Mouse (Mus musculus): ENCODE results near the gene Uhrf1bp1.

Uhrf1bp1 gene

DNA sequence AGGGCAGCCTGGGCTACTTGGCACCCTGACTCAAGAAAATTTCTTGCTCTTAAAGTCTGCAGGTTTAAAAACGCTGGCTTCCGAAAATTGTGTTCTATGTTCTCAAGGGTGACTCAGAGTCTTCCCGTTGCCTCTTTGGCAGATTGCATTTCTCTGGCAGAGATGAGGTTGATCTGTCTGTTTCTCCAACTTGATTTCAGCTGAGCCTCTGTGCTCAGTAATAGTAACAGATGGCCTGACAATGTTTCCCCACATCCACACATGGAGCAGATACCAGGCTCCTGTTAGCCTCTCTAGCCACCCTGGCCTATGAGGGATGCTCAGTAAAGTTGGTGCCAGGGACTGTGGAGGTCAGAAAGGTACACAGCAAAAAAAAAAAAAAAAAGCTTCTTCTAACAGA, 15.6 kb downstream of the Uhrf1bp1 start:
- Histone ChIP-seq H3K27me3 (ENCODE audit: control insufficient read depth, insufficient read depth, low read length, poor library complexity, severe bottlenecking) (no peaks in the 10 kb centered on the region), H3K36me3 (ENCODE audit: control insufficient read depth, insufficient read depth, low read length, poor library complexity, severe bottlenecking) (no peaks in the 10 kb centered on the region)
- DNase-seq (ENCODE audit: low read depth, low spot score), result no peak

DNA sequence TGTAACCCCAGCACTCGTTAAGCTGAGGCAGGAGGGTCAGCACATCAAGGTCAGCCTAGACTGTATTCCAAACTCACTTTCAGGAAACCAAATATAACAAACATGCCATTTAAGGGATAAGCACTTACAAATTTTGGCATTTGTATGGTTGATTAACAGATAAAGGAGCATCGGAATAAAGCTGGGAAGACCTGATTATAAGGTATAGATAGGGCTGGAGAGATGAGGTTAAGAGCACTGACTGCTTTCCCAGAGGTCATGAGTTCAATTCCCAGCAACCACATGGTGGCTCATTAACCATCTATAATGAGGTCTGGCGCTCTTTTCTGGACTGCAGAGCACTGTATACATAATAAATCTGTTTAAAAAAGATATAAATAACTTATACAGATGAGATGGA, 17.3 kb downstream of the Uhrf1bp1 start:
- Histone ChIP-seq H3K27me3 (ENCODE audit: control insufficient read depth, insufficient read depth, low read length, poor library complexity, severe bottlenecking) (no peaks in the 10 kb centered on the region), H3K36me3 (ENCODE audit: control insufficient read depth, insufficient read depth, low read length, poor library complexity, severe bottlenecking) (no peaks in the 10 kb centered on the region)
- DNase-seq (ENCODE audit: low read depth, low spot score), result no peak

DNA sequence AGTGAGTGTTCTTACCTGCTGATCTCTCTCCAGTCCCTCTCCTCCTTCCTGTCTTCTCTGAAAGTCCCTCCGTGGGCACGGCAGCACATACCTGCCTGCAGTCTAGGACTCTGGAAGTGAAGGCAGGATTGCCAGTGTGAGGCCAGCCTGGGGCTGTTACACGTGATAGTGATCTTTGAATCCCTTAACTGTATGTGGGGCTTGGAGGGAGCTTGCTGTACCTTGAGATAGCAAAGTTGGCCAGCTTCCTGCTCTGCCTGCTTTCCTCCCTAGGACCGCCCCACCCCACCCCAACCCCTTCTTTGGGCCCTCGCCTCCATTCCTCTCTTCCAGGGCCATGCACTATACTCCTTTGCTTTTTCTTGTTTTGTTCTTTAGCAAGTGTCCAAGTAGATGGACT, 18.3 kb downstream of the Uhrf1bp1 start:
- DNase-seq (ENCODE audit: low read depth, low spot score), result no peak
- Histone ChIP-seq H3K36me3 (ENCODE audit: control insufficient read depth, insufficient read depth, low read length, poor library complexity, severe bottlenecking) (no peaks in the 10 kb centered on the region), H3K27me3 (ENCODE audit: control insufficient read depth, insufficient read depth, low read length, poor library complexity, severe bottlenecking) (no peaks in the 10 kb centered on the region)

DNA sequence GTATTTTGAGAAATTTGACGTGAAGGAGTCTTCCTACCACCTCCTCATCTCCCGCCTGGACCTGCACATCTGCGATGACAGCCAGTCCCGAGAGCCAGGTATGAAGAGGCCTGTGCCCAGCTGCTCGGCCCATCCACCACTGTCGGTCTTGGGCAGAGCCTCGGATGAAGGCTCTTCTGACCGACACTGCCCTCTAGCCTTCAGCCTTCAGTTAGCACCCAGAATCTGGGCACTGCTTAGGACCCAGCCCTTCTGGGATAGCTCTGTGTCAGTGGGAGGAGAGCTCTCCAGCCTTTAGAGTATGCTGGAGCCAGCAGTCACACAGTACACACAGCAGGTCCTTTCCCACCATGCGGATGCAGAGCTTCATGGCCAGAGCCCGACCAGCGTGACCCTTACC, 25.3 kb downstream of the Uhrf1bp1 start:
- Histone ChIP-seq H3K27me3 (ENCODE audit: control insufficient read depth, insufficient read depth, low read length, poor library complexity, severe bottlenecking) (no peaks in the 10 kb centered on the region), H3K36me3 (ENCODE audit: control insufficient read depth, insufficient read depth, low read length, poor library complexity, severe bottlenecking) (no peaks in the 10 kb centered on the region)
- no peak for DNase-seq (ENCODE audit: low read depth, low spot score)

DNA sequence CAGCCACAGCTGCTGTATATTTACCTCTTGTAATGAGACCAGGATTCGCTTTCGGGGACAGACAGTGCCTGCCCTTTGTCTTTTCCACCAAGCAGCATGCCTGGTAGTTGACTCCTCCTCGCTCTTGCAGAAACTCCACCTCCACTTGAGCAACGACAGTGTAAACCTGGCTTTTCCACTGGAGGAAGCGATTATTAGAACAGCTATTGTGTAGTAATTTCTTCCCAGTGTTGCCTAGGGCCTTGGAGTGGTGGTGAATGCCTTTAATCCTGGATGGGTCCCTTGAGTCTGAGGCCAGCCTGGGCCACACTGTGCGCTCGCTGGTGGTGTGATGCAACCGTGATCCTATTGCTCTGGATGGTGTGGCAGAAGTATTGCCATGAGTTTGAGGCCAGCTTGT, 26.9 kb downstream of the Uhrf1bp1 start:
- DNase-seq (ENCODE audit: low read depth, low spot score), result no peak
- H3K36me3 ChIP-seq (ENCODE audit: control insufficient read depth, insufficient read depth, low read length, poor library complexity, severe bottlenecking), result no peaks in the 10 kb centered on the region
- H3K27me3 ChIP-seq (ENCODE audit: control insufficient read depth, insufficient read depth, low read length, poor library complexity, severe bottlenecking), result no peaks in the 10 kb centered on the region; the same call in 1 of the 2 replicates

DNA sequence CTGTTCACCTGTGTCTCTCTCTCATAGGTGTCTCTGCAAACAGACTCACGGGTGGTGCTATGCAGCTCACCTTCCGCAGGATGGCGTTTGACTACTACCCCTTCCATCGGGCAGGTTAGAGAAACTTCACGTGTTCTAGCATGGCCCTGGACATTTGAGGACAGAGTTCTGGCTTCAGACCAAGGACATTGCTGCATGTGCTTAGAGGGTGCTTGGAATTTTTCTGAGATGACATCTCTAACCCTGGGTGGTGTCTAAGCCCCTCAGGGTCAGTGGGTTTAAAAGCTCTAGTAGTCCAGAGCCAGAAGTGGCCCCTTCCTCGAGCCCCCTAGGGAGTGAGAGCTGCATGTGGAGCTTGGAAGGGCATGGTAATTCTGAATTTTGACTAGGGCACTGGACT, 27.8 kb downstream of the Uhrf1bp1 start:
- Histone ChIP-seq H3K27me3 (ENCODE audit: control insufficient read depth, insufficient read depth, low read length, poor library complexity, severe bottlenecking) (no peaks in the 10 kb centered on the region; the same call in 1 of the 2 replicates), H3K36me3 (ENCODE audit: control insufficient read depth, insufficient read depth, low read length, poor library complexity, severe bottlenecking) (no peaks in the 10 kb centered on the region)
- no peak for DNase-seq (ENCODE audit: low read depth, low spot score)

DNA sequence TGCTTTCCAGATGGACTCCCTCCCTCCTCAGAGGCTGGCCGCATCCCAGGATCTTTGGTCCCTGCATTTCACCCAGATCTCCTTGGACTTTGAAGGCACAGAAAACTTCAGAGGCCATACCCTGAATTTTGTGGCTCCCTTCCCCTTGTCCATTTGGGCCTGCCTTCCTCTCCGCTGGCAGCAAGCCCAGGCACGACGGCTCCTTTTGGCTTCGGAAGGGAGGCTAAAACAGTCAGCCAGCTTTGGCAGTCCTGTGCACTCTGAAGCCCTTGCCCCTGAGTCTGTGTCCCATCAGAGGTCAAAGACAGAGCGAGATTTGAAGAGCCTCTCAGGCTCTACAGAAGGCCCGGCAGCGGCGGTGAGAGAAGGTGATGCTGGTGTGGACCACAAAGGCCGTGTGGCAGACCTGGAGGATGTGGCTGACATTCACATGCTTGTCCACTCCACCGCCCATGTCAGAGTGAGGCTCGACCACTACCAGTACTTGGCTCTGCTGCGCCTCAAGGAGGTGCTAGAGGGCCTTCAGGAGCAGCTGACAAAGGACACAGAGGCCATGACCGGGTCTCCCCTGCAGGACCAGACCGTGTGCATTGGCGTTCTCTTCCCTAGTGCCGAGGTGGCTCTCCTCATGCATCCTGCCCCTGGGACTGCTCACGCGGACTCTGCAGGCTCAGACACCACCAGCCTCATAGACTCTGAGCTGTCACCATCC, 30.4 kb downstream of the Uhrf1bp1 start:
- H3K36me3 ChIP-seq (ENCODE audit: control insufficient read depth, insufficient read depth, low read length, poor library complexity, severe bottlenecking), result no peaks in the 10 kb centered on the region
- DNase-seq (ENCODE audit: low read depth, low spot score), result no peak

DNA sequence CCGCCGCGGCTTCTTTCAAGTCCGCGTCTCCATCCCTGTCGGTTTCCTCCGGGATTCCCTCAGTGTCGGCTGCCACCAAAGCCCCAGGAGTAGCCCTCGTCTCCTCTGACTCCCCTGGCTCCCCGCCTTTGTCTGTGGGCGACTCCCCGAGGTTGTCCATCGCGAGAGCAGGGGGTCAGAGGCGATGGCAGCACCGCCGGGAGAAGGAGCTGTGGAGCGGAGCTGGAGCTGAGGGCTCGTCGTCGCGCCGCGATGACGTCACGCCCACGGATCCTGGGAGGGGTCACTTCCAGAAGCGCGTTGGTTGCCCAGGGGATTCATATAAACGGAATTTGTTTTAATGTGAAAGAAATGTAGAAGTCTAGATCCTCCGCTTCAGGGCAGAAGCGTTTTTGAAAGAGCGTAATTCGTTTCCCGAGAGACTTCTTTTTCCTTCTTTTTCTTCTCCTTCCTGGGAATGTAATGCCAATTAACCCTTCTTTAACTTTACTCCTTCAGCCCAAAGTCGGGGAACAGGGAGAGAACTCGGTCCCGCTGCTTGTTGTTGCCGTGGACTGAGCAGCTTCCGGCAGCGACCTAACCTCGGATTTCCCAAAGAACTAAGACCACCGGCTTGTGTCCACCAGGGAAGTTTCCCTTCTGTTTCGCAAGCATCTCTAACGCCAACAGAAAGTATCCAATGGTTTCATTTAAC, 51.4 kb downstream of the Uhrf1bp1 start:
- peak; percentile 90 for DNase-seq (ENCODE audit: low read depth, low spot score)
- Histone ChIP-seq H3K36me3 (ENCODE audit: control insufficient read depth, insufficient read depth, low read length, poor library complexity, severe bottlenecking) (peaks cover 4% of the 10 kb centered on the region; the same call in 1 of the 2 replicates), H3K27me3 (ENCODE audit: control insufficient read depth, insufficient read depth, low read length, poor library complexity, severe bottlenecking) (no peaks in the 10 kb centered on the region)

More for the DNA sequence above, 30.4 kb downstream of the Uhrf1bp1 start:
- H3K27me3 ChIP-seq (ENCODE audit: control insufficient read depth, insufficient read depth, low read length, poor library complexity, severe bottlenecking), result no peaks in the 10 kb centered on the region; the same call in 1 of the 2 replicates

DNA sequence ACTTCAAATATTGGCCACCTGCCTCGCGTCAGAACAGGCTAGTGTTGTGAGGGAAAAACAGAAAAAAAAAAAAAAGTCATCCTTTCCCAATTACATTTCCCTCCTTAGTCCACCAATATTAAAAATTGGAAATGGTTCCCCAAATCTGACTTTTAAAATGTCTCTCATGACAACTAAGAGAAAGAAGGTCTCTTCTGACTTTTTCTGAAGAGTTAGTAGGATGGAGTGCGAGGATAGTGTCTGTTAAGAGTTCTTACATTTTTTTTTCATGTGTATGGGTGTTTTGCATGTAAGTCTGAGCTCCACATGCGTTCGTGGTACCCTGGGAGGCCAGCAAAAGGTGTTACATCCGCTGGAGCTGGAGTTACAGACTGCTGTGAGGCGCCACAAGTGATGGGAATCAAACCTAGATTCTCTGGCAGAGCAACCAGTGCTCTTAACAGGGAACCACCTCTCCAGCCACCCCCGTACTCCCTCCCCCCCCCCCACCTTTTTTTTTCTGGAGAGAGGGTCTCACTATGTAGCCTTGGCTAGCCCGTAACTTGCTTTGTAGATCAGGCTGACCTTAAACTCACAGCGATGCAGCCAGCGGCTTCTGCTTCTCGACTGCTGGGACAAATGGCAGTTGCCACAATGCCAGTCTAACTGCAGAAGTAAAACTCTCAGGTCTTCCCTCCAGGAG, 52.1 kb downstream of the Uhrf1bp1 start:
- DNase-seq (ENCODE audit: low read depth, low spot score), result peak; percentile 75
- Histone ChIP-seq H3K27me3 (ENCODE audit: control insufficient read depth, insufficient read depth, low read length, poor library complexity, severe bottlenecking) (no peaks in the 10 kb centered on the region), H3K36me3 (ENCODE audit: control insufficient read depth, insufficient read depth, low read length, poor library complexity, severe bottlenecking) (peaks cover 2% of the 10 kb centered on the region; the same call in 1 of the 2 replicates)

DNA sequence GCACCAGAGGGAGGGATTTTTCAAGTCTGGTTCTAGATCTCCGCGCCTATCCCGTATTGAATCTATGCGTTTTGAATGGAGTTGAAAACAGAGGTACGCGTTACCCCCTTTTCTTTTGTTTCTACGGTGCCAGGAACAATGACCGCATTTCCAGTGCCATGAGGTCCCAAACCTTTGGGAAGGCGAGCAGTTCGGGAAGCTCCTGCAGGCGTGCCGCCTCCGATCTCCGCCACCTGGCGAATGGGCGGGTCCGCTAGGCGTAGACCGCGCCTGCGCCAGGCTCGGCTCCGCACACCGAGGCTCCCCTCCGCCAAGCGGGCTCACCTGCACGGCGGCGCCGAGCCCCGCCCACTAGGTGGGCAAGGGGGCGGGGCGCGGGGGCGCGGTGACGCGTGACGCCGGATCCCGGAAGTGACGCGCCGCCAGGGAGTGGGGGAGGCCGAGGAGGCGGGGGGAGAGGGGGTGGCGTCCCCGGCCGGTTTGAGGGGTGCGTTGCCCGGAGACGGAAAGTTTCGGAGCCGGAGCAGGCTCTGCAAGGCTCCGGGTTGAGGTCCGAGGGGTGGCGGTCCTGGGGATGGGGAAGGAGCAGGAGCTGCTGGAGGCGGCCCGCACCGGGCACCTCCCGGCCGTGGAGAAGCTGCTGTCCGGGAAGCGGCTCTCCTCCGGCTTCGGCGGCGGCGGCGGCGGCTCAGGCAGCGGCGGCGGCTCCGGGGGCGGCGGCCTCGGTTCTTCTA, 52.8 kb downstream of the Uhrf1bp1 start, which contains the start of gene Anks1:
Gene Anks1, plus strand, starts transcription at position 419 of the 734 bp plus-strand sequence.
- no peaks in the 10 kb centered on the region for H3K36me3 ChIP-seq (ENCODE audit: control insufficient read depth, insufficient read depth, low read length, poor library complexity, severe bottlenecking)
- DNase-seq (ENCODE audit: low read depth, low spot score), result peak; percentile 91
- no peaks in the 10 kb centered on the region for H3K27me3 ChIP-seq (ENCODE audit: control insufficient read depth, insufficient read depth, low read length, poor library complexity, severe bottlenecking)

DNA sequence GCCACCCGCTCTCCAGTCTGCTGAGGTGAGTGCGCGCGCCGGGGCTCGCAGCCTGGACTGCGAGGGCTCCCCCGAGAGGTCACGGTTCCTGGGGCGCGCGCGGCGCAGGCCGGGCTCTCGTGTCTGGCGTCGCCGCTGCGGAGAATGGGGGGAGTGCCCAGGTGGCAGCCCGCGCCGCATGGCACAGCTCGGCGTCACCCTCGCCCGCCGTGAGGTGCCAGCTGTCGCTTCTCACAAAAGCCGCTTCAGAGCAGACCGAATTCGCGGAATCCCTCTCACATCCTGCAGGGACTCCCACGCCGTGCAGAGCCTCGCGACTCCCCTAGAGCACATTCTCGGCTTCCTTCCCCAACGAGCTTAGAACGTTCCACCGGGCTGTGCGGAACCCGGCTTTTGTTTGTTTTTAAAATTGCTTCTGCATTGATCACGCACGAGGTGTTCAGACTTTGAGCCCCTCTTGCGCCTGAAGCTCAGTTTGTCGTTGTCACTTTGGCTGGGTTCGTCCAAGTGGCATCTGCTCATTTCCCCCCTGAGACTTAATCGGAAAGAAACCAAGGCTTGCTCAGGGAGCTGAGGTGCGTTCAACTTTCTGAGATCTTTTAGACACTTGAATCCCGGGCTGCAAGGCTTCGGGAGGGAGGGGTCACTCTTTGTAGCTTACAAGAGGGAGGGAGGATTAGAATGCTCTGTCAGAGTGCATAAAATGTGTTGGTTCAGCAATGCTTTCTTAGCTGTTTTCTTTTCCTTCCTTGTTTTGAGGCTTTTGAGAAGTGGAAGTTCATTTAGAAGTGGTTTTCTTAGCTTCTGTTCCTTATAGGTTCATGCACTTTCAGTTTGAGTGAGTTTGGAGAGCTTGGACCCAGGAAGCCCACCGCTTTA, 53.6 kb downstream of the Uhrf1bp1 start, which contains the start of gene Taf11:
Gene Taf11, minus strand, starts transcription at position 223 of the 879 bp plus-strand sequence.
- peak; percentile 65 for DNase-seq (ENCODE audit: low read depth, low spot score)
- Histone ChIP-seq H3K36me3 (ENCODE audit: control insufficient read depth, insufficient read depth, low read length, poor library complexity, severe bottlenecking) (no peaks in the 10 kb centered on the region), H3K27me3 (ENCODE audit: control insufficient read depth, insufficient read depth, low read length, poor library complexity, severe bottlenecking) (no peaks in the 10 kb centered on the region)

DNA sequence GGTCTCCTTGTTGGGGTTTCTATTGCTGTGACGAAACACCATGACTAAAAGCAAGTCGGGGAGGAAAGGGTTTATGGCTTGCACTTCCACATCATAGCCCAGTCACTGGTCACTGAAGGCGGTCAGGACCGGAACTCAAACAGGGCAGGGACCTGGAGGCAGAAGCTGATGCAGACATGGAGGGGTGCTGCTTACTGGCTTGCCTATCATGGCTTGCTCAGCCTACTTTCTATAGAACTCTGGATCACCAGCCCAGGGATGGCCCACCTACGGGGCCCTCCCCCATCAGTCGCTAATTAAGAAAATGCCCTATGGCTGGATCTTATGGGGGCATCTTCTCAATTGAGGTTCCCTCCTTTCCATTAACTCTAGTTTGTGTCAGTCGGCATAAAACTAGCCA, 55.1 kb downstream of the Uhrf1bp1 start:
- DNase-seq (ENCODE audit: low read depth, low spot score), result no peak
- Histone ChIP-seq H3K27me3 (ENCODE audit: control insufficient read depth, insufficient read depth, low read length, poor library complexity, severe bottlenecking) (no peaks in the 10 kb centered on the region), H3K36me3 (ENCODE audit: control insufficient read depth, insufficient read depth, low read length, poor library complexity, severe bottlenecking) (no peaks in the 10 kb centered on the region)

DNA sequence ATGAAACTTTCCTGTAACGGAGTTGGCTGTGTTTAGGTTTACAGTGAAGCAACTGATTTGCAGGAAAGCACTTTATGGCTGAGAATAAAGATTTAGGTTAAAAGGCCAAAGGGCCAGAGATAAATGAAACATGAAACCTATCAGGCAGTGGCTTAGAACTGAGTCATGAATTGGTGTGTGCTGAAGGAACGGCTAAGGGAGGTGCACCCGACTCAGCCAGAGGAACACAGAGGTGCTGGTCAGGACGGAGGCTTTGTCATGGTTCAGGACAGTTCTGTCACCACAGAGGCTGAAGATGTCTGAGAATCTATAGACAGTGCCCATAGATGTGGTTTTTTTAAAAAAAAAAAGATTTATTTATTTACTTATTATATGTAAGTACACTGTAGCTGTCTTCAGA, 58.5 kb downstream of the Uhrf1bp1 start:
- H3K36me3 ChIP-seq (ENCODE audit: control insufficient read depth, insufficient read depth, low read length, poor library complexity, severe bottlenecking), result no peaks in the 10 kb centered on the region
- no peaks in the 10 kb centered on the region for H3K27me3 ChIP-seq (ENCODE audit: control insufficient read depth, insufficient read depth, low read length, poor library complexity, severe bottlenecking)
- no peak for DNase-seq (ENCODE audit: low read depth, low spot score)

DNA sequence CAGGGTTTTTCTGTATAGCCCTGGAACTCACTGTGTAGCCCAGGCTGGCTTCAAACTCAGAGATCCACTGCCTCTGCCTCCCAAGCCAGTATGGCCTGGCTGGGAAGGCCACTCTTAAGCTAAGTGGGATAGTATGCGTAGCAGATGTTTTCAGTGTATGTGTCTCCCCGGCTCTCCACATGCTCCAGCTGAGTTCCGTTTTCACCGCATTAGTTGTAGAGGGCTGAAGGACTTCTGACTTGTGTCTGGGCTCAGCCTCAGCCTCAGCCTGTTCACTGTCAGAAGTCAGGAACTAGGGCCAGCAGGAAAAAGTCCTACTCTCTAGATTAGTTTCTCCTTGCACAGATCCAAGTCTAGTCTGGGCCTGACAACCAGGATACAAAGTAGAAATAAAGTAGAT, 60.1 kb downstream of the Uhrf1bp1 start:
- H3K36me3 ChIP-seq (ENCODE audit: control insufficient read depth, insufficient read depth, low read length, poor library complexity, severe bottlenecking), result no peaks in the 10 kb centered on the region
- no peak for DNase-seq (ENCODE audit: low read depth, low spot score)
- H3K27me3 ChIP-seq (ENCODE audit: control insufficient read depth, insufficient read depth, low read length, poor library complexity, severe bottlenecking), result no peaks in the 10 kb centered on the region

All from splenic B cell, adult 2 months (primary cell).